Mouse (Mus musculus) heart, embryonic 12.5 days (tissue): ENCODE results near the gene Ypel3. TPM values are rescaled to one million over a fixed set of nuclear protein-coding genes. Genes with fewer than 3 reads are reported as not detected.
A peak's percentile ranks its signal among the peaks of the same experiment; 100 is the strongest.
"Not testable (repeated sequence)": the region's sequence is repeated elsewhere in the genome, so short reads cannot be mapped to it uniquely, and the experiment has no call there.

ENCODE experiments used
- ATAC-seq: fragments of 200-750 bp; cut with Nextera tagmentation; 2 replicates; pipeline ENCODE4 v1.8.0; 2017; ENCODE audit warnings: moderate TSS enrichment, moderate library complexity; ENCODE audit not compliant: insufficient number of reproducible peaks, low FRiP score
- H3K27ac ChIP-seq: fragments of 300-500 bp; sonication (generic); 2 replicates; pipeline ENCODE4 v1.5.1; 2016; ENCODE audit warnings: mild to moderate bottlenecking, moderate library complexity; ENCODE audit not compliant: poor library complexity, severe bottlenecking
- H3K27me3 ChIP-seq: fragments of 300-500 bp; sonication (generic); replicated peaks from 2 replicates; pipeline ENCODE4 v1.6.1; 2016; ENCODE audit warnings: mild to moderate bottlenecking, moderate library complexity
- H3K36me3 ChIP-seq: fragments of 300-500 bp; sonication (generic); 2 replicates; pipeline ENCODE4 v1.6.1; 2016; ENCODE audit warnings: mild to moderate bottlenecking, moderate library complexity
- H3K4me1 ChIP-seq: fragments of 300-500 bp; sonication (generic); replicated peaks from 2 replicates; pipeline ENCODE4 v1.6.1; 2016; ENCODE audit warnings: mild to moderate bottlenecking
- H3K4me2 ChIP-seq: fragments of 300-500 bp; sonication (generic); 2 replicates; pipeline ENCODE4 v1.6.1; 2016; ENCODE audit warnings: mild to moderate bottlenecking, moderate library complexity
- H3K4me3 ChIP-seq: fragments of 300-500 bp; sonication (generic); 2 replicates; pipeline ENCODE4 v1.5.1; 2016; ENCODE audit warnings: mild to moderate bottlenecking
- H3K9ac ChIP-seq: fragments of 300-500 bp; sonication (generic); 2 replicates; pipeline ENCODE4 v1.6.1; 2016; ENCODE audit warnings: mild to moderate bottlenecking, moderate library complexity
- H3K9me3 ChIP-seq: fragments of 300-500 bp; sonication (generic); replicated peaks from 2 replicates; pipeline ENCODE4 v1.6.1; 2016; ENCODE audit warnings: mild to moderate bottlenecking, moderate library complexity
- WGBS: fragments of 180-500 bp; shearing (Covaris S2); methylation state at CpG from one replicate; pipeline ENCODE4 v1.1.7; 2016; 5-methylcytosine and 5-hydroxymethylcytosine counted together
- polyA plus RNA-seq: library from polyadenylated mRNA; unstranded; fragments of >200 nt; fragmentation: Nextera tagmentation; extraction: Ambion mirVana; gene quantifications from 2 replicates; pipeline ENCODE4 v1.2.1, GENCODE M21; 2016

Ypel3 gene
- polyA plus RNA-seq, 1 experiment from 2014 or later, result 74.8 TPM

DNA sequence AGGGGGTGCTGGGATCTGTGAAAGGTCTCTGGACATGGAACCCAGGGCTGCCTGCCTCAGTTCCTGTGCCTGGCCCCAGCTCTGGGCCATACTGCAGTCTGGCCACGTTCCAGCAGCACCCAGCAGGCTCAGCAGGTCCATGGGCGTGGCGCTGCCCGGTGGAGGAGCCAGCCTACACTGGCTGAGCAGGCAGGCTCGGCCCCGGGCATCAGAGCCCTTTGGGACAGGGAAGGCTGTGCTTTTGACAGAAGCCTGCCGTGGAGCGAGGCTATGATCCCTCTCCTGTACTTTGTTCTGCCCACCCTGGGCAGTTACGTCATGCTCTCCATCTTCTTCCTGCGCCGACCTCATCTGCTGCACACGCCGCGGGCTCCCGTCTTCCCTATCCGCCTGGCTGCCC is 10.6 kb upstream of the Ypel3 start, which contains the start of gene Gdpd3:
Gene Gdpd3, plus strand, starts transcription at position 134 of the 400 bp plus-strand sequence.
- Histone ChIP-seq H3K4me2 (no peak within 1 kb of the TSS), H3K27ac (no peak within 1 kb of the TSS), H3K4me3 (no peak within 1 kb of the TSS), H3K36me3 (peaks cover 88% of the 10 kb centered on the region), H3K9ac (no peak within 1 kb of the TSS), H3K9me3 (no peaks in the 10 kb centered on the region), H3K4me1 (peaks cover 24% of the 10 kb centered on the region), H3K27me3 (no peaks in the 10 kb centered on the region)
- ATAC-seq, result no peak
- WGBS, result 90% methylated on average over 16 of the region's 16 CpGs

DNA sequence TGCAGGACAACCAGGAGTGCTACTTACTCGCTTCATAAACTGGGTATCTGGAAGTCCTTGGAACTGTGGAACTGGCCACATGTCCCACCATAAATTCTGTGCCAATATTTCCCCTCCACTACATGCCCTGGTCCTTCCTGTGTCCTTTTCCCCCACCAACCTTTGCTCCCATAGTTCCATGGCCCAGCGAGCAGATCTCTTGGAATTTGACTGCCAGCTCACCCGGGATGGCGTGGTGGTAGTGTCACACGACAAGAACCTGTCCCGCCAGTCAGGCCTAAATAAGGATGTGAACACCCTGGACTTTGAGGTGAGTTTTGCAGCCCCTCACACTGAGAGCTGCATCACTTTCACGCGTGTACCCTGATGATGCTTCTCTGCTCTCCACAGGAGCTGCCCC is 9.8 kb upstream of the Ypel3 start:
- H3K27ac ChIP-seq, result no peak overlapping the region
- no peaks in the 10 kb centered on the region for H3K27me3 ChIP-seq
- no peak overlapping the region for H3K9ac ChIP-seq
- 85% methylated on average over 8 of the region's 8 CpGs for WGBS
- H3K9me3 ChIP-seq, result no peaks in the 10 kb centered on the region
- no peak for ATAC-seq
- no peak overlapping the region for H3K4me3 ChIP-seq
- H3K4me2 ChIP-seq, result no peak overlapping the region
- peaks cover 89% of the 10 kb centered on the region for H3K36me3 ChIP-seq
- peaks cover 16% of the 10 kb centered on the region for H3K4me1 ChIP-seq

DNA sequence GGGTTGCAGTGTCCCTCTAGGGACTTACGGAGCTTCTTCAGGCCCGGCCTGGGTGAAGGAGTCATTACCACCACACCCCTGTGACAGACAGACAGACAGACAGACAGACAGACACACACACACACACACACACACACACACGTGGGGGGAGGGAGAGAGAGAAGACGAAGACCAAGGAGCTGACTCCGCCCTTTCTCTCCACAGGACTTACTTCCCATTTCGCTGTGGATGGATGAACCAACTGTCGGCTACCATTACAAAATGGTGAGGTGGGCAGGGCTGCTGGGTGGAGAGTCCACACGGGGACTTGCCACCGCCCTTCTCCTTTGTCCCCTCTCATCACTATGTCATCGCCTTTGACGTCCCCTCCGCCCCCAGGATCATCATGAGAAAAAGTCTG is 6.0 kb upstream of the Ypel3 start:
- H3K4me3 ChIP-seq, result no peak overlapping the region
- H3K9ac ChIP-seq, result no peak overlapping the region
- H3K9me3 ChIP-seq, result no peaks in the 10 kb centered on the region
- no peak for ATAC-seq
- peaks cover 68% of the 10 kb centered on the region for H3K36me3 ChIP-seq
- H3K4me1 ChIP-seq, result peaks cover 5% of the 10 kb centered on the region
- 83% methylated on average over 11 of the region's 12 CpGs for WGBS
- H3K4me2 ChIP-seq, result no peak overlapping the region
- no peak overlapping the region for H3K27ac ChIP-seq
- no peaks in the 10 kb centered on the region for H3K27me3 ChIP-seq

DNA sequence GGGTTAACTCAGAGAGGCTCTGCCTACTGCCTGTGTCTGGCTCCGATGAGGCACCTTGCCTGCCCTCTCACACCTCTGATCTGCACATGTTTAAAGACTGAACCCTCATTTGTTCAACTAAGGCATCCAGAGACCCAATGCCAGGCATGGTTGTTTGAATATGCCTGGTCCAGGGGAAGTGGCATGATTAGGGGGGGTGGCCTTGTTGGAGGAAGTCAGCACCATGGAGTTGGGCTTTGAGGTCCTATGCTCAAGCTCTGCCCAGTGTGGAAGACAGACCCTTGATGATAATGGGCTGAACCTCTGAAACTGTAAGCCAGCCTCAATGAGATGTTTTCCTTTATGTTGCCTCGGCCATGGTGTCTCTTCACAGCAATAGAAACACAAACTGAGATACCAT is 3.4 kb upstream of the Ypel3 start:
- Histone ChIP-seq H3K9ac (no peak overlapping the region), H3K27ac (no peak overlapping the region), H3K27me3 (no peaks in the 10 kb centered on the region), H3K4me3 (no peak overlapping the region), H3K9me3 (no peaks in the 10 kb centered on the region), H3K4me1 (peaks cover 23% of the 10 kb centered on the region), H3K36me3 (peaks cover 49% of the 10 kb centered on the region), H3K4me2 (no peak overlapping the region)
- 76% methylated on average over 2 of the region's 2 CpGs for WGBS
- no peak for ATAC-seq

DNA sequence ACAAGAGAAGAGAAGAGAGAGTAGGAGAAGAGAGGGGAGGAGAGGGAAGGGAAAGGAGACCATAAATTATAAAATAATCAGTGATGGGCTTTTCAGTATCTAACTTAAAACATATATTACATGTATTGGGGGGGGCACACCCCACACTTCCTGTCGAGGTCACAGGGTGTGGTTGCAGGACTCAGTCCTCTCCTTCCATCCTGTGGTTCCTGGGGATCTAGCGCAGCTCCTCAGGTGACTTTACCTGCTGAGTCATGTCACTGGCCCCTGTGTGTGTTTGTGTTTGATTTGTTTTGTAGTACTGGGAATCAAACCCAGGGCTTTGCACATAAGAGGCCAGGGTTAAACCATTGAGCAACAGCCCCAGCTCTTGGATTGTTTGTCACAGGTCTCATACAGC is 2.3 kb upstream of the Ypel3 start:
- Histone ChIP-seq H3K4me2 (no peak overlapping the region), H3K36me3 (peaks cover 47% of the 10 kb centered on the region), H3K4me1 (peaks cover 24% of the 10 kb centered on the region), H3K9ac (no peak overlapping the region), H3K27ac (no peak overlapping the region), H3K9me3 (no peaks in the 10 kb centered on the region), H3K4me3 (no peak overlapping the region), H3K27me3 (no peaks in the 10 kb centered on the region)
- WGBS, result 78% methylated on average over 2 of the region's 2 CpGs
- ATAC-seq, result no peak

DNA sequence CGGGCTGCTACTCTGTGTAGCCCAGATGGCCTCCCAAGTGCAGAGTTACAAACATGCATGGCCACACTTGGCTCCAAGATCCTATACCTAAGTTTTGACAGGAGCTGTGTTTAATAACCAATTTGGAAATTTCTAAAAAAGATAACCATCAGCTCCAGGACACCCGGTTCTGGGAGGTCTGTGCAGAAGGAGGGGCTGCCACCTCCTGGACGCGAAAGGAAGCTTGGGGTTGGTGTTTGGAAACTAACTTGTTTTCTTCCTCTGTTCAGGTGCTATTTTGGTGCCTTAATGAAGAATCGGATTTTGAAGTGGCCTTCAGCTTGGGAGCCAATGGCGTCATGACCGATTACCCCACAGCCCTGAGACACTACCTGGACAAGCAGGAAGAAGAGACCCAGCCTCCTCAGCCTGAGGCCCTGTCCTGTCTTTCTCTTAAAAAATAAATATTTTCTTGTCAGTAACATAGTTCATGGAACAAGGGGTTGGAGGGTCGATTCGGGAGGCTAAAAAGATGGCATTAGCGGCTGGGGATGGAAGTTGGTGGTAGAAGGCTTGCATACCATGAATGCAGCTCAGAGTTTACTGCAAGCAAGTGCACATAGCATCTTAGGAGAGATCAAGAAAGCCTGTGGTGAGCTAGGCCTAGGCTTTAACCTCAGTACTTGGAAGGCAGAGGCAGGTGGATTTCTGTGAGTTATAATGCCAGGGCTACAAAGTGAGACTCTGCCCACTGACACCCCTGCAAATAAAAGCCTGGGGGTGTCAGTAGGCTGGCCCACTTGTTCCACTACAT is 1.4 kb upstream of the Ypel3 start:
- Histone ChIP-seq H3K4me2 (peak overlapping the region; percentile 94; the same call in 1 of the 2 replicates), H3K4me3 (no peak overlapping the region), H3K36me3 (peaks cover 37% of the 10 kb centered on the region), H3K27ac (0 out of 2 replicates have a peak overlapping the region, but pooled peaks have one; percentile 76), H3K27me3 (no peaks in the 10 kb centered on the region), H3K4me1 (peaks cover 33% of the 10 kb centered on the region), H3K9ac (0 out of 2 replicates have a peak overlapping the region, but pooled peaks have one; percentile 96), H3K9me3 (no peaks in the 10 kb centered on the region)
- WGBS, result 77% methylated on average over 10 of the region's 10 CpGs
- ATAC-seq, result no peak

DNA sequence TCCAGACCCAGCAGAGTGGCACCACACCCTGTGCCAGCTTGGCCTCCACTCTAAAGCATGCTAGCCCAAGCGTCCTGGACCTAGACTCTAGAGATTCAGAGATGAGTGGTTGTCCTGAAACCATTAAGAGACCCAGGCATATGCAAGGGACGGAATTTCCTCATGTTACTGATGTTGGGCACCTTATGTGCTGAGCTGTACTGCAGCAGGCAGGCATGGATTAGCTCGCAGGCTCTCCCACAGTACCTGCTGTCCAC is 849 bp upstream of the Ypel3 start:
- Histone ChIP-seq H3K4me2 (peak overlapping the region; percentile 94), H3K27ac (peak overlapping the region; percentile 76; the same call in 1 of the 2 replicates), H3K27me3 (no peaks in the 10 kb centered on the region), H3K9me3 (no peaks in the 10 kb centered on the region), H3K4me3 (no peak overlapping the region), H3K4me1 (peaks cover 34% of the 10 kb centered on the region), H3K9ac (peak overlapping the region; percentile 96; the same call in 1 of the 2 replicates), H3K36me3 (peaks cover 32% of the 10 kb centered on the region)
- WGBS, result 51% methylated on average over 3 of the region's 3 CpGs
- no peak for ATAC-seq

DNA sequence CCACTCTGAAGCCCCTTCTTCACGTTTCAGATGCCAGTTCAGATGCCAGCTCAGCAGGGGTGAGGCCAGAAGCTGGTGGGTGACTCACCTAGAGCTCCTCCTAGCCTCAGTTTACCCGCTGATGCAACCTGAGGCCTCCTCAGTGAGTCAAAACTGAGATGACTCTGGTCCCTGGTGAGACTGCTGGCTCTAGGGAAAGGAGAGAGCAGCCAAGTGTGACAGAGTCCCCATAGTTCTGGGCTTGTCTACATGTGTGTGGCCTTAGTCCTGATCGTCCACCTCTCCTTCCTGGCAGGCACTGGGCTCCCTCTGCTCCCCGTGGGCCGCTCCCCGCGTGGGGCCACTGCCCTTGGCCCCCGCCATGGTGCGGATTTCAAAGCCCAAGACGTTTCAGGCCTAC is 721 bp downstream of the Ypel3 start:
- no peak for ATAC-seq
- peaks cover 45% of the 10 kb centered on the region for H3K4me1 ChIP-seq
- H3K27me3 ChIP-seq, result no peaks in the 10 kb centered on the region
- 53% methylated on average over 10 of the region's 10 CpGs for WGBS
- H3K4me2 ChIP-seq, result peak overlapping the region; percentile 94
- no peak overlapping the region; the same call in 1 of the 2 replicates for H3K27ac ChIP-seq
- H3K9ac ChIP-seq, result peak overlapping the region; percentile 96
- H3K36me3 ChIP-seq, result peaks cover 24% of the 10 kb centered on the region
- H3K4me3 ChIP-seq, result peak overlapping the region; percentile 74
- no peaks in the 10 kb centered on the region for H3K9me3 ChIP-seq

DNA sequence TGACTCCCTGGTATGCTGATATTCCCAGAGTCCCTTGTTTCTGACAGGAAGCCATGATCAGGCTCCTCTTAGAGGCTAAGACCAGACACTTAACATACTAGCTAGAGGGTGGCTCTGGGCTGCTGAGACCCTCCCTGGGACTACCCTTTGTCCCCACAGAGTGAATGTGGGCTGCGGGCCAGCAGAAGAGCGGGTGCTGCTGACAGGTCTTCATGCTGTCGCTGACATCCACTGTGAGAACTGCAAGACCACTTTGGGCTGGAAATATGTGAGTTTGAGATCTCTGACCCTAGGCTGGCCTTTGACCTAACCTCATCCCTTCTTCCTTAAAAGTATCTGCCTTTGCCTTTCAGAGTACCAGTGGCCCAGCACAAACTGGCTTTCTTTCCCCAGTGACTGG is 1.4 kb downstream of the Ypel3 start:
- 82% methylated on average over 3 of the region's 3 CpGs for WGBS
- Histone ChIP-seq H3K4me1 (peaks cover 45% of the 10 kb centered on the region), H3K27me3 (no peaks in the 10 kb centered on the region), H3K9me3 (no peaks in the 10 kb centered on the region), H3K4me3 (peak overlapping the region; percentile 74), H3K27ac (no peak overlapping the region), H3K36me3 (peaks cover 22% of the 10 kb centered on the region), H3K4me2 (peak overlapping the region; percentile 94), H3K9ac (peak overlapping the region; percentile 96; the same call in 1 of the 2 replicates)
- no peak for ATAC-seq

DNA sequence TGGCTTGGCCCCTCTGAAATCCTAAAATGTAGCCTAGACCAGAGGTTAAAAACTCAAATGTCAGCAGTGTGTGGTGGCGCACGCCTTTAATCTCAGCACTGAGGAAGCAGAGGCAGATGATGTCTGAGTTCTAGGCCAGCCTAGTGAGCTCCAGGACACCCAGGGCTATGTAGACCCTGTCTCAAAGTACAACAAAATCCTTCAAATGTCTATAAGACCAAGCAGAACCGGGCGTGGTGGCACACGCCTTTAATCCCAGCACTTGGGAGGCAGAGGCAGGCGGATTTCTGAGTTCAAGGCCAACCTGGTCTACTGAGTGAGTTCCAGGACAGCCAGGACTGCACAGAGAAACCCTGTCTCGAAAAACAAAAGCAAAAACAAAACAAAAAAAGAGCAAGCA is 2.3 kb downstream of the Ypel3 start:
- 83% methylated on average over 7 of the region's 7 CpGs for WGBS
- H3K9ac ChIP-seq, H3K4me2 ChIP-seq, H3K27me3 ChIP-seq, H3K9me3 ChIP-seq, H3K4me3 ChIP-seq, H3K27ac ChIP-seq, ATAC-seq: not testable (repeated sequence)
- Histone ChIP-seq H3K36me3 (peaks cover 20% of the 10 kb centered on the region), H3K4me1 (peaks cover 45% of the 10 kb centered on the region)

DNA sequence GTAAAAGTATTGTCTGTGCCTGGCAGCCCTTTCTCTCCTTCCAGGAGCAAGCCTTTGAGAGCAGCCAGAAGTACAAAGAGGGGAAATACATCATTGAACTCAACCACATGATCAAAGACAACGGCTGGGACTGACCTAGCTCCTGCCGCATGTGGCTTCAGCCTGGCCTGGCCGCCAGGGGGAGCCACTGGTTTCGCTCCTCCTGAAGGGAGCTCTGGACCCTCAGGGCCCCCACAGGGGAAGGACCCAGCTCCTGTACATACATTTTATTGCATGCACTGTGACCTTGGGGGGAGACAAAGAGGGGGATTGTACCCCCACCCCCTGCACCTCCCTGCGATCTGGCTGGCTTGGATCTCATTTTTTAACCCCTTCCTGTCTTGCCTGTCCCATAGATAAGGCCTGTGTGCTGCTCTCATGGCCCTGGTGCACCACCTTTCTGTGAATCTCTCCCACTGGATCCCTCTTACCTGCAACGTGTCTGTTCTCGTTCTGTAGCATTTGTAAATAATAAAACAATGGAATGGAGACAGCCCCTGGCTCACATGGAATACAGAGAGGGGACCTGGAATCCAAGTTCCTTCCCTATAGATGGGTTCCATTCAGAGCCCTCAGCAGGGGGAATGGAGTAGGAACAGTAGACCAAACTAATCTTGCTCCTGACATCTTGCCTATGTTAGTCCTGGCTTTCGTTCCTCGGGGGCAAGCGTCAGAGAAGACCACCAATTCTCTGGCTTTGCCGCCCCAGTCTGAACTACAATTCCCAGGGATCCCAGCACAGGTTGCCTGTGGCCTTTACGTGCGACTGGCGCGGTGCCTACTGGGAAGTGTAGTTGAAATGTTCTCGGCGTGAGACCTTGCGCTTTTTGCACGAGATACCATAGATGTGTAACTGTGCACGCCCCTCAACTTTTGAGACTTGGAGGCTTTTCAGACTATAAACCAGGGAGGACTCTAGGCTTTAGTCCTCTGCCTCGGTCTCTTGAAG is 3.5 kb downstream of the Ypel3 start:
- peak overlapping the region; percentile 91 for H3K4me2 ChIP-seq
- H3K9me3 ChIP-seq, result no peaks in the 10 kb centered on the region
- peaks cover 32% of the 10 kb centered on the region for H3K36me3 ChIP-seq
- WGBS, result under 1% methylated on average over 21 of the region's 21 CpGs
- H3K4me3 ChIP-seq, result peak overlapping the region; percentile 46
- H3K27ac ChIP-seq, result 0 out of 2 replicates have a peak overlapping the region, but pooled peaks have one; percentile 26
- H3K27me3 ChIP-seq, result no peaks in the 10 kb centered on the region
- peak overlapping the region; percentile 70 for H3K9ac ChIP-seq
- peak; percentile 62 for ATAC-seq
- peaks cover 45% of the 10 kb centered on the region for H3K4me1 ChIP-seq
